Mouse (Mus musculus) liver, postnatal 0 days (tissue): ENCODE results near the gene Crim1.

Source experiments
- CTCF ChIP-seq: sonication (generic); IDR thresholded peaks from 2 replicates; pipeline ENCODE4 v1.5.1; 2016; ENCODE audit warnings: antibody characterized with exemption, low read depth
- EP300 ChIP-seq: IDR thresholded peaks from 2 replicates; pipeline ENCODE4 v1.6.1; 2016; ENCODE audit warnings: antibody characterized with exemption, low read depth, mild to moderate bottlenecking

DNA sequence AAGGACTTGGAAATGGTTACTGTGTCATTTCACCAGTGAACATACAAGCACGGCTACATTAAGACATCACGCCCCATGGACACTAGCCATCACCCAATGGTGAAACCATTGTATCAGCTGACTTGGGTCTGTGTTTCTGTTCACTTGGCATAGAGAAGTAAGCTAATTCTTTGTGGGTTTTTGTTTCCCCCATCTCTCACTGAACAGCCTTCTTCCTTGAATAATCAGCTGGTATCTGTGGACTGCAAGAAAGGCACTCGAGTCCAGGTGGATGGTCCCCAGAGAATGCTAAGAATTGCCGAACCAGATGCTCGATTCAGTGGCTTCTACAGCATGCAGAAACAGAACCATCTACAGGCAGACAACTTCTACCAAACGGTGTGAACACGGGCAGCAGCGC is 173.8 kb downstream of the Crim1 start:
- TF ChIP-seq EP300 (no peak), CTCF (no peak)
